Comparison of ENCODE assay signal across 8 mouse cellular contexts in genomic region chr10:52233969-52234653, GRCm38 (mm10). TPM values are rescaled to one million over a fixed set of nuclear protein-coding genes. Genes with fewer than 3 reads are reported as not detected.
DNase-seq lines count a peak whose midpoint lies in the region; ATAC-seq and TF ChIP-seq lines count a peak whose summit lies in the region.

No protein-coding gene starts in this region.

- DNase-seq in cerebellum, adult 11 months: no peak
- peak; percentile 39 for DNase-seq in embryonic facial prominence, embryonic 11.5 days (ENCODE audit: low spot score)
- DNase-seq in lung, embryonic 14.5 days: peak; percentile 64
- peak; percentile 58 for DNase-seq in retina, embryonic 14.5 days (ENCODE audit: low spot score)

- TF ChIP-seq CTCF in lung, embryonic 14.5 days (IDR thresholded peaks at IDR 0.05; ENCODE audit: low read depth): no peak

- WGBS in embryonic facial prominence, embryonic 11.5 days: 0% methylated on average over 29 of the region's 40 CpGs
- WGBS in heart, embryonic 11.5 days (ENCODE audit: insufficient replicate concordance): under 1% methylated on average over 39 of the region's 40 CpGs
- under 1% methylated on average over 40 of the region's 40 CpGs for WGBS in kidney, embryonic 14.5 days
- WGBS in lung, embryonic 14.5 days: 1% methylated on average over 40 of the region's 40 CpGs

- no peaks in the 10 kb centered on the region for H3K4me1 ChIP-seq in embryonic facial prominence, embryonic 11.5 days (ENCODE audit: control insufficient read depth, insufficient read depth, low read length)
- 0 out of 2 replicates have a peak, but pooled peaks cover 2% of the 10 kb centered on the region for H3K4me1 ChIP-seq in heart, embryonic 11.5 days (ENCODE audit: control insufficient read depth, insufficient read depth, low read length)
- H3K4me1 ChIP-seq in kidney, embryonic 14.5 days (ENCODE audit: control insufficient read depth, insufficient read depth, low read length): 0 out of 2 replicates have a peak, but pooled peaks cover 12% of the 10 kb centered on the region
- 0 out of 2 replicates have a peak, but pooled peaks cover 6% of the 10 kb centered on the region for H3K4me1 ChIP-seq in lung, embryonic 14.5 days (ENCODE audit: insufficient read depth)

- no peaks in the 10 kb centered on the region for H3K27me3 ChIP-seq in embryonic facial prominence, embryonic 11.5 days (ENCODE audit: control insufficient read depth, insufficient read depth, low read length)
- no peaks in the 10 kb centered on the region for H3K27me3 ChIP-seq in heart, embryonic 11.5 days (ENCODE audit: control insufficient read depth, insufficient read depth, low read length)
- H3K27me3 ChIP-seq in kidney, embryonic 14.5 days (ENCODE audit: control insufficient read depth, insufficient read depth, low read length): no peaks in the 10 kb centered on the region
- no peaks in the 10 kb centered on the region for H3K27me3 ChIP-seq in lung, embryonic 14.5 days (ENCODE audit: insufficient read depth, low read length)

- H3K27ac ChIP-seq in embryonic facial prominence, embryonic 11.5 days (replicated peaks; ENCODE audit: low read depth, low read length): 0 out of 2 replicates have a peak overlapping the region, but pooled peaks have one; percentile 44
- no peak overlapping the region for H3K27ac ChIP-seq in heart, embryonic 11.5 days (ENCODE audit: low read depth, low read length)
- peak overlapping the region; percentile 79 for H3K27ac ChIP-seq in kidney, embryonic 14.5 days (ENCODE audit: low read depth, low read length)
- H3K27ac ChIP-seq in lung, embryonic 14.5 days (ENCODE audit: low read depth): peak overlapping the region; percentile 83

- peak overlapping the region; percentile 70 for H3K4me2 ChIP-seq in embryonic facial prominence, embryonic 11.5 days (ENCODE audit: low read depth, low read length)
- peak overlapping the region; percentile 87 for H3K4me2 ChIP-seq in heart, embryonic 11.5 days
- H3K4me2 ChIP-seq in kidney, embryonic 14.5 days (replicated peaks; ENCODE audit: low read depth, low read length): peak overlapping the region; percentile 75
- peak overlapping the region; percentile 81 for H3K4me2 ChIP-seq in lung, embryonic 14.5 days

- H3K9ac ChIP-seq in embryonic facial prominence, embryonic 11.5 days (replicated peaks; ENCODE audit: low read length): peak overlapping the region; percentile 86
- peak overlapping the region; percentile 90 for H3K9ac ChIP-seq in heart, embryonic 11.5 days (ENCODE audit: low read depth, low read length)
- H3K9ac ChIP-seq in kidney, embryonic 14.5 days (ENCODE audit: low read depth, low read length): peak overlapping the region; percentile 90
- H3K9ac ChIP-seq in lung, embryonic 14.5 days: peak overlapping the region; percentile 88

- no peaks in the 10 kb centered on the region for H3K36me3 ChIP-seq in embryonic facial prominence, embryonic 11.5 days (replicated peaks; ENCODE audit: control insufficient read depth, insufficient read depth, low read depth, low read length)
- no peaks in the 10 kb centered on the region for H3K36me3 ChIP-seq in heart, embryonic 11.5 days (ENCODE audit: control insufficient read depth, insufficient read depth, low read length)
- no peaks in the 10 kb centered on the region for H3K36me3 ChIP-seq in kidney, embryonic 14.5 days (ENCODE audit: control insufficient read depth, insufficient read depth, low read length)
- no peaks in the 10 kb centered on the region for H3K36me3 ChIP-seq in lung, embryonic 14.5 days (ENCODE audit: insufficient read depth)

- ATAC-seq in cerebellum, adult (ENCODE audit: insufficient number of reproducible peaks, low FRiP score, low TSS enrichment): peak; percentile 37
- ATAC-seq in activated CD4-positive, CD25-positive, alpha-beta regulatory T cell, adult 4 months: peak; percentile 26
- ATAC-seq in embryonic facial prominence, embryonic 11.5 days (replicated peaks; ENCODE audit: insufficient number of reproducible peaks, low FRiP score, low TSS enrichment, low read depth): peak; percentile 48
- peak; percentile 43 for ATAC-seq in heart, embryonic 11.5 days (replicated peaks; ENCODE audit: insufficient number of reproducible peaks, low FRiP score, low TSS enrichment)
- ATAC-seq in kidney, embryonic 14.5 days (ENCODE audit: low FRiP score, low TSS enrichment): peak; percentile 58
- ATAC-seq in lung, embryonic 14.5 days (ENCODE audit: insufficient read depth): peak; percentile 64

- peak overlapping the region; percentile 80 for H3K4me3 ChIP-seq in embryonic facial prominence, embryonic 11.5 days (ENCODE audit: low read depth, low read length)
- H3K4me3 ChIP-seq in heart, embryonic 11.5 days (ENCODE audit: low read depth, low read length): peak overlapping the region; percentile 82
- peak overlapping the region; percentile 79 for H3K4me3 ChIP-seq in kidney, embryonic 14.5 days (ENCODE audit: low read length)
- peak overlapping the region; percentile 78 for H3K4me3 ChIP-seq in lung, embryonic 14.5 days (ENCODE audit: low read depth, low read length)

- no peaks in the 10 kb centered on the region for H3K9me3 ChIP-seq in embryonic facial prominence, embryonic 11.5 days (replicated peaks; ENCODE audit: control insufficient read depth, low read length)
- no peaks in the 10 kb centered on the region for H3K9me3 ChIP-seq in heart, embryonic 11.5 days (replicated peaks; ENCODE audit: control insufficient read depth, low read length)
- H3K9me3 ChIP-seq in kidney, embryonic 14.5 days (ENCODE audit: control insufficient read depth, low read length): no peaks in the 10 kb centered on the region; the same call in 1 of the 2 replicates
- no peaks in the 10 kb centered on the region for H3K9me3 ChIP-seq in lung, embryonic 14.5 days (ENCODE audit: low read depth, low read length)

RNA-seq across cellular contexts. Expression of gene Dcbld1, which starts 0.7 kb away (rescaled TPM):
- polyA plus RNA-seq in activated CD4-positive, CD25-positive, alpha-beta regulatory T cell, adult 4 months (2017; shearing (Covaris generic)): under 1 TPM in 1 of 2 experiments, not detected in 1; 0.07 TPM
- polyA plus RNA-seq in embryonic facial prominence, embryonic 11.5 days (2014; fragmentation: Nextera tagmentation; extraction: Ambion mirVana): 20.9 and 21.3 TPM in 2 replicates
- polyA plus RNA-seq in heart, embryonic 11.5 days (2014; fragmentation: Nextera tagmentation; extraction: Ambion mirVana): 6.8 and 9.5 TPM in 2 replicates
- polyA plus RNA-seq in kidney, embryonic 14.5 days (2014; fragmentation: Nextera tagmentation; extraction: Ambion mirVana): 18.9 and 26.5 TPM in 2 replicates
- 23.4 and 24.5 TPM in 2 replicates for polyA plus RNA-seq in lung, embryonic 14.5 days (2014; fragmentation: Nextera tagmentation; extraction: Ambion mirVana)

RNA-seq across cellular contexts. Expression of gene Ros1, which starts 39.1 kb away (rescaled TPM):
- polyA plus RNA-seq in activated CD4-positive, CD25-positive, alpha-beta regulatory T cell, adult 4 months (2017; shearing (Covaris generic)): not detected
- not detected in 2 replicates for polyA plus RNA-seq in embryonic facial prominence, embryonic 11.5 days (2014; fragmentation: Nextera tagmentation; extraction: Ambion mirVana)
- not detected in 2 replicates for polyA plus RNA-seq in heart, embryonic 11.5 days (2014; fragmentation: Nextera tagmentation; extraction: Ambion mirVana)
- 3.7 and 4.9 TPM in 2 replicates for polyA plus RNA-seq in kidney, embryonic 14.5 days (2014; fragmentation: Nextera tagmentation; extraction: Ambion mirVana)
- 0.07 TPM in 2 replicates for polyA plus RNA-seq in lung, embryonic 14.5 days (2014; fragmentation: Nextera tagmentation; extraction: Ambion mirVana)
